Mouse (Mus musculus) forebrain, embryonic 11.5 days (tissue): ENCODE measurements around the gene Nav2. TPM values are rescaled to one million over a fixed set of nuclear protein-coding genes. Genes with fewer than 3 reads are reported as not detected.

Experiments used
- ATAC-seq: fragments of 200-750 bp; cut with Nextera tagmentation; replicated peaks from 2 replicates; pipeline ENCODE4 v1.8.0; 2017; ENCODE audit warnings: moderate TSS enrichment; ENCODE audit not compliant: low FRiP score
- DNase-seq: peaks from one replicate; pipeline ENCODE4 v3.0.0-alpha.2; 2017; ENCODE audit warnings: low spot score
- H3K27ac ChIP-seq: fragments of 300-500 bp; sonication (generic); 2 replicates; pipeline ENCODE4 v1.5.1; 2014; ENCODE audit warnings: low read depth, low read length
- H3K27me3 ChIP-seq: fragments of 300-500 bp; sonication (generic); 2 replicates; pipeline ENCODE4 v1.6.1; 2014; ENCODE audit warnings: mild to moderate bottlenecking, low read length, mixed read lengths; ENCODE audit not compliant: control insufficient read depth, insufficient read depth
- H3K36me3 ChIP-seq: fragments of 300-500 bp; sonication (generic); 2 replicates; pipeline ENCODE4 v1.6.1; 2014; ENCODE audit warnings: mild to moderate bottlenecking, low read length, moderate library complexity, mixed read lengths; ENCODE audit not compliant: control insufficient read depth, insufficient read depth
- H3K4me1 ChIP-seq: fragments of 300-500 bp; sonication (generic); replicated peaks from 2 replicates; pipeline ENCODE4 v1.6.1; 2014; ENCODE audit warnings: low read length, mixed read lengths; ENCODE audit not compliant: control insufficient read depth, insufficient read depth
- H3K4me2 ChIP-seq: fragments of 300-500 bp; sonication (generic); 2 replicates; pipeline ENCODE4 v1.6.1; 2014; ENCODE audit warnings: low read depth, mild to moderate bottlenecking, low read length, moderate library complexity, mixed read lengths; ENCODE audit not compliant: severe bottlenecking
- H3K4me3 ChIP-seq: fragments of 300-500 bp; sonication (generic); 2 replicates; pipeline ENCODE4 v1.5.1; 2014; ENCODE audit warnings: low read depth, low read length
- H3K9ac ChIP-seq: fragments of 300-500 bp; sonication (generic); 2 replicates; pipeline ENCODE4 v1.6.1; 2014; ENCODE audit warnings: low read length
- H3K9me3 ChIP-seq: fragments of 300-500 bp; sonication (generic); 2 replicates; pipeline ENCODE4 v1.6.1; 2016; ENCODE audit warnings: low read length, mixed read lengths; ENCODE audit not compliant: control insufficient read depth
- WGBS: fragments of 180-500 bp; shearing (Covaris S2); extraction: QIAGEN DNeasy Blood & Tissue Kit; methylation state at CpG from one replicate; pipeline ENCODE4 v1.1.7; 2014; 5-methylcytosine and 5-hydroxymethylcytosine counted together
- polyA plus RNA-seq: library from polyadenylated mRNA; unstranded; fragments of >200 nt; fragmentation: Nextera tagmentation; extraction: Ambion mirVana; gene quantifications from 2 replicates; pipeline ENCODE4 v1.2.1, GENCODE M21; 2014

The Nav2 gene
- polyA plus RNA-seq, 1 experiment from 2014 or later, result 7.2 TPM

DNA sequence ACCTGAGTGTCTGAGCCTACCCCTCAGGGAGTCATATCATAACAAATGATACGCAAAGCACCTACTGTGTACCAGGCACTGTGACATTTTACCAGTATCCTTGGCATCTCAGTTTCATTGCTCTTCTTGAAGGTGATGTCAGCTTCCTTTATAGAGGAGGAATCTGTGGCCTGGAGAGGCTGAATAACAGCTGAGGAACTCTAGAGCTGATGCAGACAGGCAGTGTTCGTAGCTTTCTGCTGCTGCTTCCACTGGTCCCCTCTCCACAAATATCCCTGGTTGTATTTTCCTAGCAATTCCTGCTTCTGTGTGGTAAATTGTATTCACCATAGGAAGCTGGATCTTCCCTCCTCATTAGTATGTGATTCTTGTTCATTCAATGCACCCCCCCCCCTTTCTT lies 462.8 kb downstream of the Nav2 start:
- no peak for ATAC-seq
- peaks cover 5% of the 10 kb centered on the region; the same call in 1 of the 2 replicates for H3K4me1 ChIP-seq
- H3K9ac ChIP-seq, result no peak overlapping the region
- DNase-seq, result no peak
- no peaks in the 10 kb centered on the region for H3K27me3 ChIP-seq
- no peaks in the 10 kb centered on the region for H3K36me3 ChIP-seq
- no peak overlapping the region for H3K4me3 ChIP-seq
- H3K9me3 ChIP-seq, result no peaks in the 10 kb centered on the region
- no peak overlapping the region for H3K4me2 ChIP-seq
- 95% methylated on average over 2 of the region's 2 CpGs for WGBS
- no peak overlapping the region for H3K27ac ChIP-seq

DNA sequence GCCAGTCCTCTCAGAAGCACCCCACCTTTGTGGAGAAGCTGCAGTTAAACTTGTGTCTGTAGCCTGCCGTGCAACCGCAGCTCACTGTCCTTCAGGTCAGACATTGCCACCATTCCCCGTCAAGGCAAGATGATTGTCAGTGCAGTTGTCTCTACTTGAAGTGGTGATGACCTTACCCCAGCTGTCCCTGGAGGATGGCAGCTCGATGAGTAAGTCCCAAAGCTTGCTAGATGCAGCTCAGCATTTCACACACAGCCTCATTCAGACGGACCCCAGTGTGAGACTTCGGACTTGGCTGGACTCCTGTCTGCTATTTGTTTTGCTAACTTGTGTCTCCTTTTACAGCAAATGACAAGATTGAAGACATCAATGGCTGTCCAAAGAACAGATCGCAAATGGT lies 463.5 kb downstream of the Nav2 start:
- Histone ChIP-seq H3K36me3 (no peaks in the 10 kb centered on the region), H3K27me3 (no peaks in the 10 kb centered on the region), H3K27ac (no peak overlapping the region), H3K4me3 (no peak overlapping the region), H3K9ac (no peak overlapping the region), H3K4me1 (peaks cover 5% of the 10 kb centered on the region; the same call in 1 of the 2 replicates), H3K9me3 (no peaks in the 10 kb centered on the region), H3K4me2 (no peak overlapping the region)
- no peak for DNase-seq
- WGBS, result 86% methylated on average over 7 of the region's 7 CpGs
- ATAC-seq, result no peak

DNA sequence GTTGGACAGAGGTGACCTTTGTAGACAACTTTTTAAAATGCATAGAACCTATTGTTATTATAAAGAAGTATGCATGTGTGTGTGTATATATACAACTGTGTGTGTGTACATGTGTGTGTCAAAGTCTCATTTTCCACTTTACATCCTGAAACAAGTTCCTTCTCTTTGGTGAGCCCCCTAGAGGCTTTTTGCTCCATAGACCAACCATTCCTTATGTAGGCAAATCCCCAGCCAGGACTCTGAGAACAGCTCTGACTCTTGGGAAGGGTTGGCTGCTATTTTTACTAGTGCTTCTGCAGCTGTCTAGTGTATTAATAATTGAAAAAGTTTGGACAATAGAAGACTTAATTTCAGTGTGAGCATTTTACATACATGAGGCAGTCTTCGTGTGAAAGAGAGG lies 464.7 kb downstream of the Nav2 start:
- H3K27ac ChIP-seq, result no peak overlapping the region
- no peaks in the 10 kb centered on the region for H3K27me3 ChIP-seq
- H3K36me3 ChIP-seq, result no peaks in the 10 kb centered on the region
- 90% methylated on average over 1 of the region's 1 CpGs for WGBS
- H3K4me3 ChIP-seq, result no peak overlapping the region
- H3K9me3 ChIP-seq, result no peaks in the 10 kb centered on the region
- peaks cover 5% of the 10 kb centered on the region; the same call in 1 of the 2 replicates for H3K4me1 ChIP-seq
- DNase-seq (no peak), ATAC-seq (no peak)
- H3K4me2 ChIP-seq, result no peak overlapping the region
- no peak overlapping the region for H3K9ac ChIP-seq

DNA sequence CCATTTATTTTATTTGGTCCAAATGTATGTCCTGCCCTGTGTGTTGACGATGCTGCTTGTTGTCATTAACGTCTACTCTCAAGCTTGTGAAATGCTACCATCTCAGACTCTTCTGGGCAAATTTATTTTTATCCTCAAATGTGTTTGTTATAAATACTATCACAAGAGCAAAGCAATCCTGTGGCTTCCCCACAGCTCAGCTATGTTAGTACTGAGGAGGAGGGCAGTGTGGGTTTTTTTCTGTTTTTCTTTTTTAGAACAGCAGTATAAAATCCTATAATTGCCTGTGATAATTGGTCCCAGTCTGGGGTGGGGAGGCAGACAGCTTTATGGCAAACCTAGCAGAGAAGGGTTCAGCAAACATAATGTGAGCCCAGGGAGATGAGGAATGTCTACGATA lies 465.1 kb downstream of the Nav2 start:
- H3K4me3 ChIP-seq, result no peak overlapping the region
- ATAC-seq, result no peak
- no peak overlapping the region for H3K27ac ChIP-seq
- no peak overlapping the region for H3K9ac ChIP-seq
- no peak overlapping the region for H3K4me2 ChIP-seq
- H3K4me1 ChIP-seq, result peaks cover 5% of the 10 kb centered on the region; the same call in 1 of the 2 replicates
- no peak for DNase-seq
- H3K9me3 ChIP-seq, result no peaks in the 10 kb centered on the region
- H3K36me3 ChIP-seq, result no peaks in the 10 kb centered on the region
- 91% methylated on average over 3 of the region's 3 CpGs for WGBS
- H3K27me3 ChIP-seq, result no peaks in the 10 kb centered on the region

DNA sequence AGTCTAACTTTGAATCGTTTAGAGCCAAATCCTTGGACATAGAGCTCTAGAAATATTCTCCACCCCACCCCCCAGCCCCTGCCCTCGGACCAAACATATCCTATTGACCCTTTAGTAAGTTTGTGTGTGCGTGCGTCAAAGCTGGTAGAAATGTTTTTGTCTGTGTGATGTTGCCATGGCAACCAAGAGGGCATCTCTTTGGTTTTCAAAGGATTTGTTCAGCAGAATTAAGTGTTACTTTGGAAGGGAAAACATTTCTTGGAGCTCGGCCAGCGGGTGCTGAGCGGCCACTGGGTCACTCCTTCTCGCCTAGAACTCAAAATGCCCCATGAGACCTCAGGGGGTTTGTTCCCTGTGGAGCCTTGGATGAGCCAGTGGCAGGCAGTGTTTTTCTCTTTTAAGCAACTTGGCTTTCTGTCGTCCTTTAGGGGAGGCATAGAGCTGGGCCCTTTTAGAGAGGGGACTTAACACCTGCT lies 467.0 kb downstream of the Nav2 start:
- WGBS, result 6% methylated on average over 9 of the region's 9 CpGs
- no peak overlapping the region for H3K9ac ChIP-seq
- no peak overlapping the region for H3K4me3 ChIP-seq
- H3K4me1 ChIP-seq, result peaks cover 5% of the 10 kb centered on the region; the same call in 1 of the 2 replicates
- ATAC-seq (peak; percentile 45), DNase-seq (peak; percentile 72)
- H3K4me2 ChIP-seq, result no peak overlapping the region
- H3K27me3 ChIP-seq, result no peaks in the 10 kb centered on the region
- no peaks in the 10 kb centered on the region for H3K36me3 ChIP-seq
- no peaks in the 10 kb centered on the region for H3K9me3 ChIP-seq
- no peak overlapping the region for H3K27ac ChIP-seq

DNA sequence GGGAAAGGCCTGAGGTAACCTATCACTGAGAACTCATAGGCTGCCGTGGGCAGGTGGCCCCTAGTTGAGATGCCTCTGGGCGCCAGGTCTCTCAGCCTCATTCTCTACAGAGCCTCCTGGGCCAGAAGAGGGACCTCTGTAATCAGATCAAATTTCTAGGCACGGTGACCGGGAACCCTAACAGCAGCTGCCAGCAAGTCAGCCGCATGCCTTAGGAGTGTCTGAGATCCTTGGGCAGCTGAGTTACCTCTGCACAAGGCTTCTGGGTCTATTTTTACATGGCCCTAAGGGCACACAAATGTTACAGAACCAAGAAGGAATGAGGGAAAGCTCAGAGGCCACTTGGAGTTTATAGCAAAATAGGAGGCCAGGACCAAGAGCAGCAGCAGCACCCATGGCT lies 470.1 kb downstream of the Nav2 start:
- DNase-seq (no peak), ATAC-seq (no peak)
- H3K4me3 ChIP-seq, result no peak overlapping the region
- H3K27me3 ChIP-seq, result no peaks in the 10 kb centered on the region
- H3K36me3 ChIP-seq, result no peaks in the 10 kb centered on the region
- WGBS, result 78% methylated on average over 5 of the region's 5 CpGs
- H3K9ac ChIP-seq, result no peak overlapping the region
- H3K4me1 ChIP-seq, result peaks cover 5% of the 10 kb centered on the region; the same call in 1 of the 2 replicates
- H3K9me3 ChIP-seq, result no peaks in the 10 kb centered on the region
- no peak overlapping the region for H3K27ac ChIP-seq
- no peak overlapping the region for H3K4me2 ChIP-seq

DNA sequence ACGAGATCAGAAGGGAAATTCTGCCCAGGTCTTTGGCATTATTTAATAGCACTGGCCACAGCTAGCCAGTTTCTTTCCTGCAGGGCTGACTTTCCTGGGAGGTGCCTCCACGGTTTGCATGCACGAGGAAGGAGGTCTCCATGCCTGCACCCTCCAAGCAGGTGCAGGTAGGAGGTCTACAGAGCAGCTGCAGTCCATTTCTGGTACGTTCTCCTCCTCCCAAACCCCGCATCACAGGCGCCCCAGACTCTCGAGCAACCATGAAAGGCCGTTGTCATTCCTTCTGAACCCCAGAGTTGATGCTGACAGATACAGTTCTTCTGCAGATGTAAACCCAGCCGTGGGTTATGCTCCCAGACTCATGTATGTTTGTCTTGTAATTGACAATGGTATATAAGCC lies 472.4 kb downstream of the Nav2 start:
- H3K4me3 ChIP-seq, result no peak overlapping the region
- no peaks in the 10 kb centered on the region for H3K9me3 ChIP-seq
- no peak overlapping the region for H3K27ac ChIP-seq
- H3K4me2 ChIP-seq, result no peak overlapping the region
- H3K9ac ChIP-seq, result no peak overlapping the region
- WGBS, result 87% methylated on average over 9 of the region's 9 CpGs
- no peaks in the 10 kb centered on the region for H3K36me3 ChIP-seq
- ATAC-seq (no peak), DNase-seq (no peak)
- H3K4me1 ChIP-seq, result no peaks in the 10 kb centered on the region; the same call in 1 of the 2 replicates
- no peaks in the 10 kb centered on the region for H3K27me3 ChIP-seq

DNA sequence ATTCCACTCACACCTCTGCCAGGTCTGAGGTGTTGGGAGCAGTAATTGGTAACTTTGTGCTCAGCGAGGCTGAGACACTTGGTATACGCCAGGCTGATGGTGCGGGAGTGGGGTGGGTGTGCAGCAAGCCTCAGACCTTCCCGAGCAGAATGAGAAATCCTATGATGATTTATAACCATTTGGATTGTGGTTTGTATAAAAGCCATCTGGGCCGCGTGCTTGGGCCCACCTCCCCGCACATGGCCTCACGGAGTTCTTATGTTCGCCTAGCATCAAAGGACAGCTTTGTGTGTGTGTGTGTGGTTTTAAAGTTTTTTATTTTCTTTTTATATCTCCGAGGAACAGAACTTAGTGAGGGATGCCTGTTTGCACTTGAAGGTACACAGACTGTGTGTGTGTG lies 474.4 kb downstream of the Nav2 start:
- H3K4me1 ChIP-seq, result no peaks in the 10 kb centered on the region
- no peak overlapping the region for H3K4me3 ChIP-seq
- H3K36me3 ChIP-seq, result no peaks in the 10 kb centered on the region
- no peak for ATAC-seq
- H3K27me3 ChIP-seq, result no peaks in the 10 kb centered on the region
- no peak overlapping the region for H3K9ac ChIP-seq
- WGBS, result 86% methylated on average over 10 of the region's 10 CpGs
- H3K27ac ChIP-seq, result no peak overlapping the region
- no peak overlapping the region for H3K4me2 ChIP-seq
- DNase-seq, result no peak
- no peaks in the 10 kb centered on the region for H3K9me3 ChIP-seq

DNA sequence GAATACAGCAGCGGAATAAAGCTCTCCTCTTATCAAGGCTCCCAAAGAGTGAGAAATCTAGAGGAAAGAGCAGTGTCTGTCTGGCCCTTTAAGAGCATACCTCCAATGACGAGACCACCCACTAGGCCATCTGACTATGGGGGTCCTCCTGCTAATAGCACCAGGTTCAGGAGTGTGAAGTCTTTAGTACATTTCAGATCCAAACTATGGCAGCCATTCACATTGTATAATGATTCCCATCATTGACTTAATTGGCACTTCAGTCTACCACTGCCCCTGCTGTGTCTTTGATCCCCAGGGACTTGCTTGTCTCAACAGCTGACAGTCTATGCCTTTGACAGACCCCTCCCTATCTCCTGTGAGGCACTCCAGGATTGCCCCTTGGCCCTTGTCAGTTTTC lies 479.6 kb downstream of the Nav2 start:
- no peaks in the 10 kb centered on the region for H3K27me3 ChIP-seq
- ATAC-seq (peak; percentile 64), DNase-seq (no peak)
- H3K36me3 ChIP-seq, result no peaks in the 10 kb centered on the region
- 0 out of 2 replicates have a peak, but pooled peaks cover 2% of the 10 kb centered on the region for H3K4me1 ChIP-seq
- WGBS, result 62% methylated on average over 2 of the region's 2 CpGs
- no peak overlapping the region for H3K4me2 ChIP-seq
- H3K4me3 ChIP-seq, result no peak overlapping the region
- no peak overlapping the region for H3K27ac ChIP-seq
- no peaks in the 10 kb centered on the region for H3K9me3 ChIP-seq
- no peak overlapping the region for H3K9ac ChIP-seq
